In the genomic region with DNA sequence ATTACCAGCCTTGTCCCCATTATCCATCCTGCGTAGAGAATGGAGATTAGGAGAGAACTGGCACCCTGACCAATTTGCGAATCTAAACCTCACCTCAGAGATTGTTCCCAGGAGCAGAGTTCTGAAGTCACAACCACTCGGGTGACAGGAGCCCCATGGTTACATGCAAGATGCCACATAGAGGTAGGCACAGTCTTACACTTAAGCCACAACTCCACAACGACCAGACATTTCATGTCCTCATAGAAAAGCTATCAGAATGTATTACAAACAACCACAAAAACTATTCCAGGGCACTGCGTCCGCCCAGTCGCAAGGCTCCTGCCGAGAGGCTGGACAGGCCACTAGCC, we compare ENCODE assay signal across 8 mouse cellular contexts. TPM values are rescaled to one million over a fixed set of nuclear protein-coding genes. Genes with fewer than 3 reads are reported as not detected.
DNase-seq lines count a peak whose midpoint lies in the region; ATAC-seq lines count a peak whose summit lies in the region.

No protein-coding gene starts in this region.

- ATAC-seq in CD4-positive, CD25-positive, alpha-beta regulatory T cell, adult 4 months, result peak; percentile 50
- ATAC-seq in forebrain, embryonic 13.5 days, result no peak
- peak; percentile 3 for ATAC-seq in liver, embryonic 16.5 days (ENCODE audit: low read depth)
- ATAC-seq in inflammation-experienced regulatory T-cells, adult 6 months, result no peak

- WGBS in forebrain, embryonic 13.5 days, result under 1% methylated on average over 8 of the region's 8 CpGs
- whole genome bisulfite sequencing in liver, embryonic 16.5 days (ENCODE audit: insufficient replicate concordance), result 2% methylated on average over 8 of the region's 8 CpGs

- H3K4me3 ChIP-seq in forebrain, embryonic 13.5 days, result peak overlapping the region; percentile 84
- H3K4me3 ChIP-seq in liver, embryonic 16.5 days (ENCODE audit: low read depth, low read length), result peak overlapping the region; percentile 95

- intact Hi-C loops in gastrocnemius, postnatal 14 days (cut with DNase I; ENCODE audit: low total_unique reads), result no loop called here

- H3K36me3 ChIP-seq in forebrain, embryonic 13.5 days (ENCODE audit: poor library complexity, severe bottlenecking), result peaks cover 18% of the 10 kb centered on the region
- H3K36me3 ChIP-seq in liver, embryonic 16.5 days (ENCODE audit: control insufficient read depth, insufficient read depth), result peaks cover 6% of the 10 kb centered on the region

- DNase-seq in gastrocnemius, postnatal 14 days, result peak; percentile 6
- DNase-seq in gastrocnemius, adult 18-20 months (ENCODE audit: low spot score), result no peak
- no peak for DNase-seq in layer of hippocampus, adult 11-12 months (ENCODE audit: low spot score)
- DNase-seq in gastrocnemius, postnatal 10 days, result no peak

- H3K27me3 ChIP-seq in forebrain, embryonic 13.5 days, result no peaks in the 10 kb centered on the region
- no peaks in the 10 kb centered on the region for H3K27me3 ChIP-seq in liver, embryonic 16.5 days (ENCODE audit: control insufficient read depth, insufficient read depth, low read depth, low read length)

- H3K4me1 ChIP-seq in forebrain, embryonic 13.5 days, result peaks cover 19% of the 10 kb centered on the region
- H3K4me1 ChIP-seq in liver, embryonic 16.5 days (ENCODE audit: control insufficient read depth, low read depth, low read length), result peaks cover 10% of the 10 kb centered on the region

- H3K4me2 ChIP-seq in forebrain, embryonic 13.5 days, result peak overlapping the region; percentile 73
- H3K4me2 ChIP-seq in liver, embryonic 16.5 days (ENCODE audit: low read depth, low read length), result peak overlapping the region; percentile 85

- H3K9ac ChIP-seq in forebrain, embryonic 13.5 days, result peak overlapping the region; percentile 89
- peak overlapping the region; percentile 91 for H3K9ac ChIP-seq in liver, embryonic 16.5 days (ENCODE audit: low read depth, low read length)

- peak overlapping the region; percentile 92 for H3K27ac ChIP-seq in forebrain, embryonic 13.5 days
- peak overlapping the region; percentile 95 for H3K27ac ChIP-seq in liver, embryonic 16.5 days (ENCODE audit: low read length)

- no peaks in the 10 kb centered on the region for H3K9me3 ChIP-seq in forebrain, embryonic 13.5 days (replicated peaks)
- H3K9me3 ChIP-seq in liver, embryonic 16.5 days (replicated peaks; ENCODE audit: control insufficient read depth, low read length), result no peaks in the 10 kb centered on the region

RNA-seq across cellular contexts. Expression of gene Zfp568, which starts 0.4 kb away (rescaled TPM):
- total RNA-seq in gastrocnemius, postnatal 14 days (2021), result 10 to 100 TPM; 28.5 to 42.5 TPM
- total RNA-seq in gastrocnemius, adult 18-20 months (2021), result 10 to 100 TPM; 11.0 to 16.9 TPM
- polyA plus RNA-seq in CD4-positive, CD25-positive, alpha-beta regulatory T cell, adult 4 months (2017; shearing (Covaris generic)), result 1 to 10 TPM; 2.1 to 2.8 TPM
- 5.7 and 6.0 TPM in 2 replicates for polyA plus RNA-seq in forebrain, embryonic 13.5 days (2015; fragmentation: Nextera tagmentation; extraction: Ambion mirVana)
- polyA plus RNA-seq in liver, embryonic 16.5 days (2015; fragmentation: Nextera tagmentation; extraction: Ambion mirVana), result 8.1 and 8.2 TPM in 2 replicates
- polyA plus RNA-seq in inflammation-experienced regulatory T-cells, adult 6 months (2017; shearing (Covaris generic)), result 1 to 10 TPM; 1.8 to 2.0 (median 2.0) TPM
- total RNA-seq in gastrocnemius, postnatal 10 days (2021), result 10 to 100 TPM; 63.5 to 67.4 TPM

RNA-seq across cellular contexts. Expression of gene Zfp74, which starts 29.4 kb away (rescaled TPM):
- 1 to 10 TPM; 4.8 to 7.3 TPM for total RNA-seq in gastrocnemius, postnatal 14 days (2021)
- 1 to 10 TPM; 5.4 to 6.4 TPM for total RNA-seq in gastrocnemius, adult 18-20 months (2021)
- polyA plus RNA-seq in CD4-positive, CD25-positive, alpha-beta regulatory T cell, adult 4 months (2017; shearing (Covaris generic)), result 1 to 10 TPM; 4.8 to 5.2 TPM
- polyA plus RNA-seq in forebrain, embryonic 13.5 days (2015; fragmentation: Nextera tagmentation; extraction: Ambion mirVana), result 16.6 TPM in 2 replicates
- 1.3 and 1.5 TPM in 2 replicates for polyA plus RNA-seq in liver, embryonic 16.5 days (2015; fragmentation: Nextera tagmentation; extraction: Ambion mirVana)
- 1 to 10 TPM; 3.8 to 4.7 (median 4.6) TPM for polyA plus RNA-seq in inflammation-experienced regulatory T-cells, adult 6 months (2017; shearing (Covaris generic))
- total RNA-seq in gastrocnemius, postnatal 10 days (2021), result 1 to 10 TPM; 5.9 to 9.2 TPM

Comparison
In these comparisons a context has a peak if more than half of its experiments do, and no peak if none do; other contexts are left out.
1. ATAC-seq: peak in CD4-positive, CD25-positive, alpha-beta regulatory T cell, adult 4 months (single experiment) and liver, embryonic 16.5 days (single experiment); none in forebrain, embryonic 13.5 days (single experiment) and inflammation-experienced regulatory T-cells, adult 6 months (single experiment).